Mouse (Mus musculus) brain, embryonic 14.5 days (tissue): ENCODE measurements around the gene Esrp2.

ENCODE experiments used
- CTCF ChIP-seq: fragments of 200-500 bp; IDR thresholded peaks from 2 replicates; pipeline ENCODE4 v1.5.1; 2012; ENCODE audit warnings: inconsistent platforms, mild to moderate bottlenecking, moderate library complexity, borderline replicate concordance; ENCODE audit not compliant: insufficient read depth, insufficient read length; ENCODE audit errors: extremely low read depth
- POLR2A ChIP-seq: fragments of 200-500 bp; IDR thresholded peaks from 2 replicates; pipeline ENCODE4 v1.6.1; 2012; ENCODE audit warnings: mild to moderate bottlenecking, inconsistent platforms, borderline replicate concordance; ENCODE audit not compliant: poor library complexity, insufficient read depth, insufficient read length, severe bottlenecking; ENCODE audit errors: extremely low read depth

DNA sequence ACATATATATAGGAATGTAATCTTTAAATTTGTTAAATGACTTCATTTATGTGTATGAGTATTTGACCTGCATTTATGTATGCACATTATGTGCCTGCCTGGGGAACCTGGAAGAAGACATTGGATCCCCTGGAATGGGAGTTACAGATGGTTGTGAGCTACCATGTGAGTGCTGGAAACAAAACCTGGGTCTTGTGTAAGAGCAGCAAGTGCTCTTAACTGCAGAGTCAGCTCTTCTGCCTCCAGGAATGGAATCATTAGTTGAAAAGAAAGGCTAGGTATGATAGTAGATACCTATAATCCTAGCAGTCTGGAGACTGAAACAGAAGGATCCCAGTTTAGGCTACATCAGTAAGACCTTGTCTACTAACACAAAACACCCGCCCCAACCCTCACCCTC, 10.7 kb downstream of the Esrp2 start:
- no peak for TF ChIP-seq POLR2A
- TF ChIP-seq CTCF = no peak
